Mouse (Mus musculus): ENCODE measurements around the gene Fbf1. TPM values are rescaled to one million over a fixed set of nuclear protein-coding genes. Genes with fewer than 3 reads are reported as not detected.

Fbf1 gene
- polyA plus RNA-seq, 1 experiment = not detected

DNA sequence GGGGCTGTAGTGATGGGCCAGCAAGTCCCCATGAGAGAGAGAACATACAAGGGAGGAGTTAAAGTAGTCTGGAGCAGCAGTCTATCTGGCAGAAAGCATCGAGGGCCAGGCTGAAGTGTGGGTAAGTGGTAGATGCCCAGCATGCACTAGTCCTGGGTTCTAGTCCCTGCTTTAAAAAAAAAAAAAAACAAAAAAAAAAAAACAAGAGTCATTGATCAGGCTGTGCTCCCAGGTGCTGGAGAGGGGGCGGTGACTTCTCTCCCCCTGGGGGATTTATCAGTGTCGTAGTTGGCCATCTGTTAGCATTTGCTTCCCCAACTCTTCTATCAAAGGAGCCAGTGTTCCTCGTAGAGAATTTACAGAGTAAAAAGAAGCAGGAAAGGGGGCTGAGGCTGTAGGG is 38.7 kb upstream of the Fbf1 start:
- no peaks in the 10 kb centered on the region for H3K4me1 ChIP-seq (ENCODE audit: control insufficient read depth, insufficient read depth, low read length)
- no peak overlapping the region for H3K27ac ChIP-seq (ENCODE audit: insufficient read depth, low read depth, low read length)
- H3K4me3 ChIP-seq (ENCODE audit: insufficient read depth, low read depth, low read length) = no peak overlapping the region
- no peak for TF ChIP-seq POLR2A (IDR thresholded peaks at IDR 0.05; ENCODE audit: insufficient read depth, low read depth, low read length)
- TF ChIP-seq CTCF (IDR thresholded peaks at IDR 0.05; ENCODE audit: insufficient read depth, low read depth, low read length) = no peak
- 80% methylated on average over 4 of the region's 4 CpGs for WGBS

DNA sequence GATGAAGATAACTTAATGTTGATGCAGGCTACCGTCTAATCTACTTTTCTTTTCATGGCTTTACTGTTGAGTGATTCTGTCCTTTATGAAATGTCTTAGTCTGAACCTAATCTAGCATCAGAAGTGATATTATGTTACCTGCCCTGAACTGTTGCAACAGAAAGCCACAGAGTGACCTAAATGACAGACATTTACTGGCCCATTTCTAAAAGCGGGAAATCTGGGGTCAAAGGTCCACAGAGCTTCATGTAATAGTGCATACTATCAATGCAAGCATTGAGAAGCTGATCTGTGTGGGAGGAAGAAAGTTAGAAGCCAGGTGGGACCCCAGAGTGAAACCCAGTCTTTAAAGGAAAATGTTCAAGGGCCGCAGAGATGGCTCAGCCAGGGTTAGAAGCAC is 35.2 kb upstream of the Fbf1 start:
- Histone ChIP-seq H3K4me3 (ENCODE audit: insufficient read depth, low read depth, low read length) (no peak overlapping the region), H3K4me1 (ENCODE audit: control insufficient read depth, insufficient read depth, low read length) (no peaks in the 10 kb centered on the region), H3K27ac (ENCODE audit: insufficient read depth, low read depth, low read length) (no peak overlapping the region)
- TF ChIP-seq POLR2A (IDR thresholded peaks at IDR 0.05; ENCODE audit: insufficient read depth, low read depth, low read length) (no peak), CTCF (IDR thresholded peaks at IDR 0.05; ENCODE audit: insufficient read depth, low read depth, low read length) (no peak)
- 96% methylated on average over 3 of the region's 3 CpGs for whole genome bisulfite sequencing

DNA sequence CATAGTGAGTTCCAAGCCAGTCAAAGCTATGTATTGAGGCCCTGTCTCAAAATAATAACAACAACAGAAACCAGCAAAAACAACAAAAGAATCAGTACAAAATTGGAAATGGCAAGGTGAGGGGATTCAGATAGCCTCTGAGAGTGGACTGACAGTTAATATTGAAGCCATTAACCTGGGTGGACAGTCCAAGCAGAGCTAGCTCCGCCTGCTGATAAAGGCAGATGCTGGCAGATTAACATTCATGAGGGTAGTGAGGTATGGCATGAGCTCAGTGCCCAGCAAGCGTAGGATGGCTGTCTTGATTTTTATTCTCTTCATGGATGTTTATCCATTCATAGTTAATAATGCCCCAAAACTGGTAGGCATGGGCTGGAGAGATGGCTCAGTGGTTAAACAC is 33.2 kb upstream of the Fbf1 start:
- TF ChIP-seq CTCF (IDR thresholded peaks at IDR 0.05; ENCODE audit: insufficient read depth, low read depth, low read length) (no peak), POLR2A (IDR thresholded peaks at IDR 0.05; ENCODE audit: insufficient read depth, low read depth, low read length) (no peak)
- no peak overlapping the region for H3K27ac ChIP-seq (ENCODE audit: insufficient read depth, low read depth, low read length)
- WGBS = 99% methylated on average over 2 of the region's 2 CpGs
- no peak overlapping the region for H3K4me3 ChIP-seq (ENCODE audit: insufficient read depth, low read depth, low read length)
- peaks cover 6% of the 10 kb centered on the region; the same call in 1 of the 2 replicates for H3K4me1 ChIP-seq (ENCODE audit: control insufficient read depth, insufficient read depth, low read length)

DNA sequence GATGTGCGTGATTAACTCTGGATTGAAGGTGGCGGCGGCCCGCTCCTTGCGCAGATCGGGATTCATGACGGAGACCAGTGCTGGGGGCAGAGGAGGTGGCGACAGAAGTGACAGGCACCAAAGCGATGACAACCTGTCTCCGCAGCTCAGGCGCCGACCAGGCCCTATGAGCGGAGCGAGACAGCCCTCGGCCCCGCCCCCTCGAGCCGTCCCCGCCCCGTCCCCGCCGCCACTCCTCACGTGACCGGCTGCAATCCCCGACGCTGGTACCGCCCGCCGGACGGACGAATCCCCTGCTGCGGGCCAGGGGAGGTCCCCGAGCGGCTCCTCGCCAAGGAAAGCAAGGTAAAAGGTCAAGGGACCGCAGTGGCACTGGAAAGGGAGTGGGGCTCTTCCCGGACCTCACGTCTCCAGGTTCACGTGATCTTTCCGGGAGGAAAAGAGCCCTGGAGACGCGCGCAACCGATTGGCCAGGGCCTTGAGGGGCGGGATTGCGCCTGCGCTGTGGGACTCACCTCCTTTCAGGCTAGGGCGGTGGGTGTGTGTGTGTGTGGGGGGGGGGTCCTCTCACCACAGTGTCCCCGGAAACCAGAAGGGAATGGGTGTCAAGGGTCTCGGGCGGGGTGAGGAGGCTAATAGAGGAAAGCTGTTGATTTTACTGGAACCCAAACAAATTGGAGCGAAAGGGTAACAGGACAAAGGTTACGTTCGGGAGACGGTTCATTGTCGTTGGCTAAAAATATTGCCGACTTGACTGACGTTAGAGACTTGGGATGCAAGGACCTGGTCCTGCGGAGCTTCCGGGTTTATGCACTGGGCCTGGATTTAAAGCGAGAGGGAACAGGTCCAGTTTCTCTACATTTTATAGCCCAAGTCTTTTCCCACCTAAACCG is 30.9 kb upstream of the Fbf1 start, which contains the start of the genes Ten1 and Acox1:
Ten1 (plus strand) TSS at position 217 of the 893 bp plus-strand sequence.
Acox1 (minus strand) TSS at position 407 of the 893 bp plus-strand sequence.
- Histone ChIP-seq H3K4me1 (ENCODE audit: control insufficient read depth, insufficient read depth, low read length) (peaks cover 11% of the 10 kb centered on the region; the same call in 1 of the 2 replicates), H3K4me3 (ENCODE audit: insufficient read depth, low read depth, low read length) (peak within 1 kb of the TSS; percentile 91), H3K27ac (ENCODE audit: insufficient read depth, low read depth, low read length) (peak within 1 kb of the TSS; percentile 97)
- TF ChIP-seq POLR2A (IDR thresholded peaks at IDR 0.05; ENCODE audit: insufficient read depth, low read depth, low read length) (peak; percentile 71; the same call in 1 of the 2 replicates), CTCF (IDR thresholded peaks at IDR 0.05; ENCODE audit: insufficient read depth, low read depth, low read length) (no peak)
- under 1% methylated on average over 62 of the region's 62 CpGs for WGBS

DNA sequence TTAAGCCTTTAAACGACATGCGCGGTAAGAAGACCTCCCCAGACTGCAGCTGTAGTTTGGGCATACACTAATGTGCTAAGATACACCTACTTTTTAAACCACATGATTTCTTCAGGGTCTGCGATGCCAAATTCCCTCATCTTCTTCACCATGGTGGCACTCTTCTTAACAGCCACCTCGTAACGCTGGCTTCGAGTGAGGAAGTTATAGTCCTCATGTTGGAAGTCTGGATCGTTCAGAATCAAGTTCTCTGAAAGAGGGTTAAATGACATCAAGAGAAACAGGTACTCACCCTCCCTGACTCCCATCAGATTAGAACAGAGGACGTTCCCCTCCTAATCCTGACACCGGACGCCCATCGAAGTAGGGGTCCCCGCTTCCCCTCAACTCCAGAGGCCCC is 30.2 kb upstream of the Fbf1 start:
- TF ChIP-seq CTCF (IDR thresholded peaks at IDR 0.05; ENCODE audit: insufficient read depth, low read depth, low read length) = no peak
- peak overlapping the region; percentile 87 for H3K27ac ChIP-seq (ENCODE audit: insufficient read depth, low read depth, low read length)
- peaks cover 11% of the 10 kb centered on the region; the same call in 1 of the 2 replicates for H3K4me1 ChIP-seq (ENCODE audit: control insufficient read depth, insufficient read depth, low read length)
- 6% methylated on average over 13 of the region's 13 CpGs for WGBS
- H3K4me3 ChIP-seq (ENCODE audit: insufficient read depth, low read depth, low read length) = peak overlapping the region; percentile 91

DNA sequence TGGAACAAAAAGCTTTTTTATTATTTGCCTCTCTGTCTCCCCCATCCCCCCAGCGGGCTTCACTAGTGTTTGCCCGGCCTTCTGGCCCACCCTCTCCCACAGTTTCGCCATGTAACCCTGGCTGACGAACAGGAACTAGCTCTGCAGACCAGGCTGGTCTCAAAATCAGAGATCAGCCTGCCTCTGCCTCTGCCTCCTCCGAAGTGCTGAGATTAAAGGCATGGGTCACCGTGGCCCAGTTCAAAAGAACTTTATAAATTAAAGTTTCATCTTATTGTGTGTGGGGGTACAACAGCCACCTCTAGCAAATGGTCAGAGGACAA is 29.6 kb upstream of the Fbf1 start:
- peak overlapping the region; percentile 17; the same call in 1 of the 2 replicates for H3K4me3 ChIP-seq (ENCODE audit: insufficient read depth, low read depth, low read length)
- TF ChIP-seq CTCF (IDR thresholded peaks at IDR 0.05; ENCODE audit: insufficient read depth, low read depth, low read length) (no peak), POLR2A (IDR thresholded peaks at IDR 0.05; ENCODE audit: insufficient read depth, low read depth, low read length) (no peak)
- peaks cover 11% of the 10 kb centered on the region; the same call in 1 of the 2 replicates for H3K4me1 ChIP-seq (ENCODE audit: control insufficient read depth, insufficient read depth, low read length)
- 81% methylated on average over 6 of the region's 6 CpGs for WGBS
- no peak overlapping the region for H3K27ac ChIP-seq (ENCODE audit: insufficient read depth, low read depth, low read length)

DNA sequence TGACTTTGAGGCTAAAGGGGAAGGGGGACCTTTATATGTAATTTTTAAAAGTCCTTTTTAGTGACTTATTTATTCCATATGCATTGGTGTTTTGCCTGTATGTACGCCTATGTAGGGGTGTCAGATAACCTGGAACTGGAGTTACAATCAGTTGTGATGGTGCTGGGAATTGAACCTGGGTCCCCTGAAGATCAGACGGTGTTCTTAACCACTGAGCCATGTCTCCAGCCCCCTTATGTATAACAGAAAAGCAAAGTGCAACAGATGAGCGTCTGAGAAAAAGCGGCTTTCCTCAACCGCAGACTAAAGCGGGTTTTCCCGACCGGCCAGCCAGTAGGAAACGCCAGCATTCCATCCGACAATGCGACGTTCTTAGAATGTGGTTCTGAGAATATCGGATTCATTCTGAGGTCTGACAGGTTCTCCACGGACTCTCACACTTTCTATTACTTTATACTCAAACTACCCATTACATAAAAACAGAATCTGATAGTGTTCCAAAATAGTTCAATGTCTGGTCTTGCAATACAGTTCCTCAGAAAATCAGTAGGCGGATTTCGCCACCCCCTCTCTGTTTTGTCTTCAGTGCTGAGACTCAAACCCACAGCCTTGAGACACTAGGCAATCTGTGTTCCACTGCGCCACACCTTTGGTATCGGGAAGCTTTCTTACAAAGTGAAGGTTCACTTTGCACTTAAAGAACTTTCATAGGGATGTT is 29.1 kb upstream of the Fbf1 start:
- H3K27ac ChIP-seq (ENCODE audit: insufficient read depth, low read depth, low read length) = no peak overlapping the region
- TF ChIP-seq POLR2A (IDR thresholded peaks at IDR 0.05; ENCODE audit: insufficient read depth, low read depth, low read length) (no peak), CTCF (IDR thresholded peaks at IDR 0.05; ENCODE audit: insufficient read depth, low read depth, low read length) (no peak)
- H3K4me1 ChIP-seq (ENCODE audit: control insufficient read depth, insufficient read depth, low read length) = peaks cover 11% of the 10 kb centered on the region; the same call in 1 of the 2 replicates
- H3K4me3 ChIP-seq (ENCODE audit: insufficient read depth, low read depth, low read length) = no peak overlapping the region
- WGBS = 90% methylated on average over 18 of the region's 18 CpGs

DNA sequence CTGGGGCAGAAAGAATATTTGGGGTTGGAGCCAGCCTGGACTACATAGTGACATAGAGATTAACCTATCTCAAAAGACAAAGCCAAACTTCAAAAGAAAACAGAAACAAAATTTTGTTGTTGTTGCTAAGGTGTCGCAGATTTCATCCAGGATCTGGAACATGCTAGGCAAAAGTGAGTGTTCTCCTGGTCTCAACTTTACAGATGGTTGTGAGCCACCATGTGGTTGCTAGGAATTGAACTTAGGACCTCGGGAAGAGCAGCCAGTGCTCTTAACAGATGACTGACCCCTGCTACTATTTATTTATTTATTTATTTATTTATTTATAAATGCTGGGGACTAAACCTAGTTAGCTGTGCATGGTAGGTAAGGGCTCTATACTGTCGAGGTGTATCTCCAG is 28.4 kb upstream of the Fbf1 start:
- Histone ChIP-seq H3K4me3 (ENCODE audit: insufficient read depth, low read depth, low read length) (no peak overlapping the region), H3K27ac (ENCODE audit: insufficient read depth, low read depth, low read length) (no peak overlapping the region), H3K4me1 (ENCODE audit: control insufficient read depth, insufficient read depth, low read length) (peaks cover 11% of the 10 kb centered on the region; the same call in 1 of the 2 replicates)
- WGBS = 79% methylated on average over 3 of the region's 3 CpGs
- no peak for TF ChIP-seq CTCF (IDR thresholded peaks at IDR 0.05; ENCODE audit: insufficient read depth, low read depth, low read length)
- no peak for TF ChIP-seq POLR2A (IDR thresholded peaks at IDR 0.05; ENCODE audit: insufficient read depth, low read depth, low read length)

DNA sequence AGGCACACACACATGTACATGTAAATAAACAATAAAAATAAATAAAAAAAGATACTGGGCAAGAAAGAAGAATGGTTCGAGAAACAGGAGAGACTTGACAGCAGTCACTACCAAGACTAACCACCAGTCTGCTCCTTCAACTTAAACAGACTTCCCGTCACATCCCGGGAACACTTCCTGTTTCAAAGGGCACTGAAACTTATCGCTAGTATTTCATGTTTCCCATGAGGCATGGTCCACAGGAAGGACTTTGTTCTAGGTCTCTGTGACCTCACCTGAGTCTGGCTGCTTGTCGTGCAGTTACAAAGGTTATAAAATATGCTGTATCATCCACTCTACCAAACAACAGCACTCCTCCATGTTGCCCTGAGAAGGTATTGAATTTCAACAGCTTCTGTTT is 27.3 kb upstream of the Fbf1 start:
- Histone ChIP-seq H3K27ac (ENCODE audit: insufficient read depth, low read depth, low read length) (no peak overlapping the region), H3K4me3 (ENCODE audit: insufficient read depth, low read depth, low read length) (no peak overlapping the region), H3K4me1 (ENCODE audit: control insufficient read depth, insufficient read depth, low read length) (peaks cover 11% of the 10 kb centered on the region; the same call in 1 of the 2 replicates)
- WGBS = 81% methylated on average over 5 of the region's 5 CpGs
- TF ChIP-seq POLR2A (IDR thresholded peaks at IDR 0.05; ENCODE audit: insufficient read depth, low read depth, low read length) (no peak), CTCF (IDR thresholded peaks at IDR 0.05; ENCODE audit: insufficient read depth, low read depth, low read length) (no peak)
